Mouse (Mus musculus) adrenal gland, adult (tissue): ENCODE results near the gene Cd38.
A peak's percentile ranks its signal among the peaks of the same experiment; 100 is the strongest.

Source experiments
- DNase-seq, 2 experiments: peaks; one replicate each; pipeline ENCODE4 v3.0.0; 2022 to 2023; ENCODE audit warnings: low spot score in 1 of 2; ENCODE audit not compliant: inconsistent age in 2 of 2

Gene Cd38

DNA sequence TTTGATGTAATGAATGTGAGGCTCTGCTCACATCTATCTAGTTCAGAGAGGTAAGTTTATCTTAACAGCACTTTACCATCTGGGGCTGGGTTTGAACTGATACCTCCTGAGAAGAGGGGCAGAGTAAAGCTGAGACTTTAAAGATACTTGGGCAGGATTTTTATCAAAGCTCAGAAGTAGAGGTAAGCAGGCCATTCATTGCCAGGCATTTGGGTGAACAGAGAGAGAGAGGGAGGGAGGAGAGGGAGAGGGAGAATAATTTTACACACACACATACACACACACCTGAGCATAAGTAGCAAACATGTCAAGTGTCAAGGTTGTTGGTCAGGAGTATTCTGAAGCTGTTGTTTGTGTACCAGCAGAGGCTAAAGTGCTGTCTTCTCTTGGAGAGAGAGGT lies at the start of gene Cd38:
Gene Cd38 (plus strand): TSS at position 301 of the 400 bp plus-strand sequence.
- no peak for DNase-seq

DNA sequence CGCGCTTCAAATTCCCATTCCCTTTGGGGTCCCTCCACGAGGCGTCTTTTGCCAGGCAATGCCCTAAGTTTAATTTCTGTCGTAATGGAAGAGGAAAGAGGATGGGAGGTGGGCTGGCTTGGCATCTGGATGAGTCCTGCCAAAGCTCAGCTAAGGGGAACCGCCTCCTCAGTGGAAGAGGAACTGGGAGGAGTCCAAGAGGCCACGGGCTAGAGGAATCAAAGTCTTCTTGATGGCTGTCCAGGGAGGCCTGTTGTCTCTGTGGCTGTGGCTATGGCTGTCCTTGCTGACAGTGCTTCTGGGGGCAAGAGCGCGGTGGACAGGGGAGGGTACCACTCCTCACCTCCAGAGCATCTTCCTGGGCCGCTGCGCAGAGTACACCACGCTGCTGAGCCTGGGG lies 49.7 kb upstream of the Cd38 start, which contains the start of gene Bst1:
Gene Bst1 (plus strand): TSS at position 191 of the 400 bp plus-strand sequence.
- peak in 1 of 2 experiments; percentile 30 for DNase-seq

DNA sequence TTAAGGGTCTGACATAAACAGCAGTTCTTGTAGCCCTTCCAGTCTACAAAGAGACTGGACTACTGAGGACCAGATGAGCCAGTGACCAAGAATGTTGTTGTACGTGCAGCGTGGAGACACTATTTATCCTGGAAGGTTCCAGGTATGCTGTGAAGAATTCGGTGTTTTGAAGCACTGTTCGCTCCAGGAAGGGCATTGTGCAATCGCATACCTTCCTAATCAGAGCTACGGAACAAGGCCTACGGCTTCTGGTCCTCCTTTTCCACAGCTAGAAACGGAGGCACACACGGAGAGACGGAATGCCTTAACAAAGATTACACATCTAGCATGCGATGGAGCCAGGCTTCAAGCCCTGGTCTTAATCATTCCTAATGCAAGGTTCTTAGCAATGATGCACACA lies 47.6 kb upstream of the Cd38 start:
- no peak for DNase-seq

- no peak for DNase-seq
These were observed 46.8 kb upstream of the Cd38 start, which contains the start of gene Fbxl5 for GRCm38 (mm10) chr5:43821538-43821937. TSS of gene Fbxl5 (minus strand) at chr5:43821638.

GRCm38 (mm10) chr5:43822199-43822598 lies 46.2 kb upstream of the Cd38 start:
- no peak for DNase-seq

- no peak for DNase-seq
These were observed 45.5 kb upstream of the Cd38 start for GRCm38 (mm10) chr5:43822824-43823223.

GRCm38 (mm10) chr5:43824580-43824979 lies 43.8 kb upstream of the Cd38 start:
- no peak for DNase-seq

GRCm38 (mm10) chr5:43826883-43827282 lies 41.5 kb upstream of the Cd38 start:
- DNase-seq, result no peak

GRCm38 (mm10) chr5:43827366-43827765 lies 41.0 kb upstream of the Cd38 start:
- no peak for DNase-seq

- no peak for DNase-seq
These were observed 31.8 kb upstream of the Cd38 start for GRCm38 (mm10) chr5:43836590-43836989.

DNA sequence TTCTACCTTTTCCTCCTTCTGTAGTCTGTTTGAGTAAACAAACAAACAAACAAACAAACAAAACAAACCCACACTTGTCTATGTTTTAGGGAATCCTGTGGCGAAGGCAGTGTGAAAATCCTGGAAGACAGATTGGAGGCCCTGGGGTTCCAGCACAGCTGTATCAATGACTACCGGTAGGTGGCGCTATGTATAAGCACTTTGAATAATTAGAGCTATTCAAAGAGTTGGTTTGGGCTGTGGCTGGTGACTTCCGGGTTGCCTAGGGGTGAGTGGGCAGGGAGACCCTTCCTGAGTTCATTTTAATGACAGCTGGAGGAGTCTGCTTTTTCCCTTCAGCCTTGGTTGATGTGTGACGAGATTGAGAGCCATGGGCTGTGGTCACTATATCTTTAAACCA lies 31.0 kb upstream of the Cd38 start:
- DNase-seq, result peak; percentile 26 to 81

DNA sequence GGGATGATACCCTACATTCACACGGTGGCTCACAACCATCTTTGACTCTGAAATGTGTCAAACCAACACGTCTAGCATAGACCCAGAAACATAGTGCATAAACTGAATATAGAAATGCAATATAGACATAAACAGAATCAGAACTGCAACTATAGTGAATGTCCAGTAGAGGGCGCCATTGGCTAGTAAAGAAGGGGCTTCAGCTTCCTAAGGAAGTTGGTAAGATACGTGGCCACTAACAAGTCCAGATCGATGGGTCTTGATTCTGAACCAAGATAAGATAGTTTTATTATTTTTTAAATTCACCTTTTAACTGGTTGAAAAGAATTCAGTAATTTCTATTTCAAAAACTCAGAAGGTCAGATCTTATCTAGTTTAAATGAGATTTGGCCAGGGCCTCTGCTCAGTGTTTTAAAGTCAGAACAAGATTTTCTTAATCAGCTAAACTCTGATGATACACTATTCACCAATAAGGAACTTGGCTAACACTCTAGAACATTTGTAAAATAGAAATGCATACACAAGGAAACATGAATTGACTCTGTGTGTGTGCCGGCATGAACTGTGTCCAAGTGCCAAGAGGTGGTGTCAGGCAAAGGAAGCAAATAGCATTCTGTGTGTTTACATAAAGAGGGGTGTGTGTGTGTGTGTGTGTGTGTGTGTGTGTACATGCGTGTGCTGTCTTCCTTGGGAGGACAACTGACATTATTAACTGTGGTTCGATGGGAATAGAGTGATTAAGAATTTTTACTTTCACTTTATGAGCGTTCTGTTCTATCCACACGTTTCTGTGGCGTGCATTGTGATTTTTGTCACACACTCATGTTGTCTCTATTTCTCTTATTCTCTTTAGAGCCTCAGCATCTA lies 27.0 kb upstream of the Cd38 start:
- DNase-seq, result peak; percentile 33 to 82

DNA sequence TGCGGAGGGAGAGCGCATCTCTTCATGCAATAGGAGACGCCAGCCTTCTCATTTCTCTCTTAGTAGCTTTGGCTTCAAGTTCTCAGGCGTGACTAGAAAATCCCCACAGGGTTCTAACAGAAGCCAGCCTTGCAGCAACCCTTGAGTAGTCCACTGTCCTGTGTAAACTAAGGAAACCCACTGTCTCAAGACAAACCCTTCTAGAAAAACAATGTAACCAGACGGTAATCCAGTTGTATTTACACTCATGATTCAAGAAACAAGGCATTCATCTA lies 26.4 kb upstream of the Cd38 start:
- DNase-seq, result no peak

DNA sequence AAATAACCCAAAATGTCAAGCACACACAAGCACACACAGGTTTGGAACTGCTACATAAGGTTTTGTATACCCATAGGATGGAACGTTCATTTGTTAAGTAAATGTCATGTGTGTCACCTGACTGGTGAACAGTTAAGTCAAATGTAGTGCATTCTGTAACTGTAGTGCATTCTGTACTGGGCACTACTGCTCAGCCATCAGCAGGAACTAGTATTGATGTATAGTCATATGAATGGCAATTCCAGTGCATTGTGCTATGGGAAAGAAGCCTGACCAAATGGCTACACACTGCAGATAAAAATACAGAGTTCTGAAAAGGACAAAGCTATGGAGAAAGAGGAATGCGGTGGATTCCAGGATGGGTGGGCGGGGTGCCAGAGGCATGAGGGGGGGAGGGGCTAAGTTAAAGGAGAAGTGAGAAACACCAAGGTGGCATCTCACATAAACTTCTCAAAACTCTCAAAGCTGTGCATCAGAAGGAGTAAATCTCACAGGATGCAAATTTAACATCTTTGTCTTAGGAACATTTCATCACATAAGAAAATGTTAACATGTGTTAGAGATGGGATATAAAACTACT lies 25.7 kb upstream of the Cd38 start:
- no peak for DNase-seq

- no peak for DNase-seq
These were observed 23.3 kb upstream of the Cd38 start for GRCm38 (mm10) chr5:43845083-43845482.

DNA sequence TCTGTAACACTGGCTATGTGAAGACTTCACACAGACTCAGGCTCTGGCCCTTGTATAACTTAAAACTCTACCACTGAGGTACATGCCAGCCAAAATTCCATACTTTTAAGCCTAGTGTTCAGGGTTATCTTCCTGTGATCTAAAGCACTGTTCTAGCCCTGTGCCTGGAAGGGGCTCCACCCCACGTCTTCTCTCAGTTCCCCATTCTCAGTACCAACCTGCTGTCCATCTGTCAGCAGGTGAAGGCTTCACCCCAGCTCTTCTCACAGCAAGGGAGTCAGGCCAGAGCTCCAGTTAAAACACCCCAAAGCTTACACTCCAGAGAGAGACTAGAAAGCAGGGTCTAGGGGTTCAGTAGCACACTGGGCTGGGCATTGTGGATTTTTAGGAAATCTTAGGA lies 22.7 kb upstream of the Cd38 start:
- DNase-seq, result no peak

DNA sequence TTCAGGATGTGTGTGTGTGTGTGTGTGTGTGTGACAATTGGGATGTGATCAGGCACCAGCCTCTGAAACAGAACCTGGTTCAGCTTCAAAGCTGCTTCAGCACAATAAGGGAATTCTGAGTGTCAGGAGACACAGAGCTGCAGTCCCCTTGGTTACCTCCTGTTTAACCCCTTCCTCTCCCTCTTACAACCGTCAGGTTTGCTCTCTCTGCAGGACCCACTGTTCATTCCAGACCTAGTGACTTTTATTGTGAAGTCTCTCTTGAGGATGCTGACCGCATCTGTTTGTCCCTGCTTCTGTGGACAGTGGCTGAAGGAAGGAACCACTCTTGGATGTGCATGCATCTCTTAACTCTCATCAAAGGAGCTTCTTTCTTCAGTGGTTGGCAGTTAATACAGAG lies 22.1 kb upstream of the Cd38 start:
- no peak for DNase-seq

- DNase-seq, result no peak
These were observed 20.8 kb upstream of the Cd38 start for GRCm38 (mm10) chr5:43847555-43847954.

GRCm38 (mm10) chr5:43848275-43848674 lies 20.1 kb upstream of the Cd38 start:
- DNase-seq, result no peak

GRCm38 (mm10) chr5:43853096-43853867 lies 15.1 kb upstream of the Cd38 start:
- DNase-seq, result no peak

- DNase-seq, result no peak
These were observed 14.4 kb upstream of the Cd38 start for GRCm38 (mm10) chr5:43853868-43854488.
